Mouse (Mus musculus) neural tube, embryonic 12.5 days (tissue): ENCODE data around the gene Dnah8. TPM values are rescaled to one million over a fixed set of nuclear protein-coding genes. Genes with fewer than 3 reads are reported as not detected.

Source experiments
- ATAC-seq: fragments of 200-750 bp; cut with Nextera tagmentation; 2 replicates; pipeline ENCODE4 v1.8.0; 2017; ENCODE audit warnings: low read depth, mild to moderate bottlenecking, moderate TSS enrichment, moderate library complexity; ENCODE audit not compliant: low FRiP score
- H3K27ac ChIP-seq: fragments of 300-500 bp; sonication (generic); 2 replicates; pipeline ENCODE4 v1.5.1; 2016
- H3K27me3 ChIP-seq: fragments of 300-500 bp; sonication (generic); replicated peaks from 2 replicates; pipeline ENCODE4 v1.6.1; 2016; ENCODE audit warnings: mild to moderate bottlenecking
- H3K36me3 ChIP-seq: fragments of 300-500 bp; sonication (generic); 2 replicates; pipeline ENCODE4 v1.6.1; 2016; ENCODE audit warnings: mild to moderate bottlenecking
- H3K4me1 ChIP-seq: fragments of 300-500 bp; sonication (generic); 2 replicates; pipeline ENCODE4 v1.6.1; 2016
- H3K4me2 ChIP-seq: fragments of 300-500 bp; sonication (generic); replicated peaks from 2 replicates; pipeline ENCODE4 v1.6.1; 2016; ENCODE audit warnings: mild to moderate bottlenecking
- H3K4me3 ChIP-seq: fragments of 300-500 bp; sonication (generic); 2 replicates; pipeline ENCODE4 v1.5.1; 2016
- H3K9ac ChIP-seq: fragments of 300-500 bp; sonication (generic); 2 replicates; pipeline ENCODE4 v1.6.1; 2016; ENCODE audit warnings: mild to moderate bottlenecking
- H3K9me3 ChIP-seq: fragments of 300-500 bp; sonication (generic); 2 replicates; pipeline ENCODE4 v1.6.1; 2016; ENCODE audit warnings: mild to moderate bottlenecking
- WGBS: fragments of 180-500 bp; shearing (Covaris S2); methylation state at CpG from one replicate; pipeline ENCODE4 v1.1.7; 2016; 5-methylcytosine and 5-hydroxymethylcytosine counted together
- polyA plus RNA-seq: library from polyadenylated mRNA; unstranded; fragments of >200 nt; fragmentation: Nextera tagmentation; extraction: Ambion mirVana; gene quantifications from 2 replicates; pipeline ENCODE4 v1.2.1, GENCODE M21; 2016

Gene Dnah8
- polyA plus RNA-seq, 1 experiment from 2014 or later: 0.84 TPM

DNA sequence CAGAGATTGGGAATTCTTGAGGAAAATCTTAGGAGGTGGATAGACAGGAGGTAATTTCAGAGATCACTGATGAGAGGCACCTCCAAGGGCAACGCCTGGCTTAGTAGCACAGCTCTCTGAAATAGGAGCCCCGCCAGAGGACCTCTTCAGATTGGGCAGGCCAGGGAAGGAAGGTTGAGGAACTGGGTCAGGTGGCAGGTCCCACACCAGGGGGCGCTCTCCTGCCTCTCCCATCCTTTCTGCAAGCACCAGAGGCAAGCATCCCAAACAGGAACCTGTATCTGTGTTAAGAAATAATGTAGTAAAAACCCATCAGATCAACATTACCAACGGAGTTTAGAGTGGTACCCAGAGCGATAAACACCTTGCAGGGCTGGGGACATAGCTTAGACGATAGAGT is 113.6 kb downstream of the Dnah8 start:
- Histone ChIP-seq H3K4me1 (no peaks in the 10 kb centered on the region), H3K4me2 (no peak overlapping the region), H3K9me3 (no peaks in the 10 kb centered on the region), H3K36me3 (no peaks in the 10 kb centered on the region), H3K4me3 (no peak overlapping the region), H3K27ac (no peak overlapping the region), H3K9ac (no peak overlapping the region), H3K27me3 (no peaks in the 10 kb centered on the region)
- WGBS: 52% methylated on average over 6 of the region's 6 CpGs
- no peak for ATAC-seq

DNA sequence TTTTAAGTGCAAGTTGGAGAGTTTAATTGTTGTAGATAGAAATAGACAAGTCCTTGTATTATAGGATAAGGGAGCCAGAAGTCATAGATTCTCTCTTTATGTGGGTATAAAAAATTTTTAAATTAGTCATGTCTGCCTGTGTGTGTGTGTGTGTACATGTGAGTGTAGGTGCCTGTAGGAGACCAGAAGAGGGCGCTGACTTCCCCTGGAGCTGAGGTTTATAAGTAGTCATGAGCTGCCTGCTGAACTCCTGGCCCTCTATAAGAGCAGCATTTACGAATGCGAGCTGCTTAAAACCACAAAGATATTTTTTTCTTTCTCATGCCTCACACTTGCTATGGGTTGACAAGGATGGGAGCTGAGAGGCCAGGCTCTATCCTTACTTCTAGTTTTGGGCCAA is 115.6 kb downstream of the Dnah8 start:
- Histone ChIP-seq H3K4me2 (no peak overlapping the region), H3K27me3 (no peaks in the 10 kb centered on the region), H3K27ac (no peak overlapping the region), H3K4me1 (no peaks in the 10 kb centered on the region), H3K36me3 (no peaks in the 10 kb centered on the region), H3K9me3 (no peaks in the 10 kb centered on the region), H3K4me3 (no peak overlapping the region), H3K9ac (no peak overlapping the region)
- no peak for ATAC-seq
- WGBS: 86% methylated on average over 3 of the region's 3 CpGs

DNA sequence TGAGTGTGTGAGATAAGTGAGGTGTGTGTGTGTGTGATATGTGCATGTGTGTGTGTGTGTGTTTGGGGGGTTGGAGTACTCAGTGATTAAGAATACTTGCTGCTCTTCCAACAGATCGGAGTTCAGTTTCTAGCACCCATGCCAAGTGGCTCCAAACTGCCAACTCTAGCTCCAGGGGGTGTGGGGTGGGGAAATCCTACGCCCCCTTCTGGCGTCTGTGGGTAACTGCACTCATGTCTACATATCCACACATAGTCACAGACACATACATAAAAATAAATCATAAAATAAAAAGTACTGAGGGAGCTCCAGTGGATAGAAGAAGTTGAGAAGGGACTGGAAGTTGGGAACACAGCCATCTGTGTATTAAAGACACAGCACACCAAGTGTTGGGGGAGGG is 119.8 kb downstream of the Dnah8 start:
- Histone ChIP-seq H3K27ac (no peak overlapping the region), H3K27me3 (no peaks in the 10 kb centered on the region), H3K4me3 (no peak overlapping the region), H3K4me1 (no peaks in the 10 kb centered on the region), H3K9me3 (no peaks in the 10 kb centered on the region), H3K4me2 (no peak overlapping the region), H3K9ac (no peak overlapping the region), H3K36me3 (no peaks in the 10 kb centered on the region)
- 80% methylated on average over 3 of the region's 3 CpGs for WGBS
- no peak for ATAC-seq

DNA sequence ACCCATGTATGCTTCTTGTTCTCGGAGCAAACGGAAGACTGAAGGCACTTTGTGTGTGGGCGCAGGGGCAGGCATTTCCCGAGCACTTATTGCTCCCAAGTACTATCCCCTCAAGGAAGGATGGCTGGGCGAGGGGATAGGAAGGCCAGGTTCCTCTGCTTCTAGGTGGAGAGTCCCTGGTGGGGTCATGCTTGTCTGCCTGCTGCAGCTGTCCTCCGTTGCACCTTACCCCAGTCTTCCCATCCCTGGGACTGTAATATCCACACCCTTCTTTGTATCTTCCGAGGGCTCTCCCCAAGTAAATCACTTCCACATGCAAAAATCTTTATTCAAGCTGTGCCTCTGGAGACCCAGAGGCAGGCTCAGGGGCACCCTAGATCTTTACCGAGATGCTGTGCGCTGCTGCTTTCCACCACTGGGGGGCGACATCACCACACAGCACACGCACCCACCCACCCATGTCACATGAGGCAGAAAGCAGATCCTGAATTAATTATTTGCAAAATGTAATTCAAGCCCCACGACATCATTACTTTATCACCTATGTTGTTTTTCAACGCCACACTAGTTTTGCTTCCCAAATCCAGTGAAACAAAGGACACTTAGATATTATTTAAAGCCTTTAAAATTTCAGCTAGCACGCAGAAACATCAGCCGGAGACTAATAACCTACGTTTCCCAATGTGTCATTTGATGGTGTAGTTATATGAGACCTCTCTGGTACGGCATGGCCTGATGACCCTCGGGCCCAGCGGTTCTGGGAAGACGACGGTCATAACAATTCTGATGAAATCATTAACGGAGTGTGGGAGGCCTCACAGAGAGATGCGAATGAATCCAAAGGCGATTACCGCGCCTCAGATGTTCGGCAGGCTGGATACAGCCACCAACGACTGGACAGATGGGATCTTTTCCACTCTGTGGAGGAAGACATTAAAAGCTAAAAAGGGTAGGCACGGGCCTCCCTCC is 122.2 kb downstream of the Dnah8 start:
- Histone ChIP-seq H3K9me3 (no peaks in the 10 kb centered on the region), H3K9ac (0 out of 2 replicates have a peak overlapping the region, but pooled peaks have one; percentile 26), H3K4me3 (no peak overlapping the region), H3K27me3 (no peaks in the 10 kb centered on the region), H3K36me3 (no peaks in the 10 kb centered on the region), H3K4me2 (peak overlapping the region; percentile 36), H3K27ac (no peak overlapping the region), H3K4me1 (no peaks in the 10 kb centered on the region)
- ATAC-seq: 0 out of 2 replicates have a peak, but pooled peaks have one; percentile 56
- WGBS: 52% methylated on average over 29 of the region's 29 CpGs

DNA sequence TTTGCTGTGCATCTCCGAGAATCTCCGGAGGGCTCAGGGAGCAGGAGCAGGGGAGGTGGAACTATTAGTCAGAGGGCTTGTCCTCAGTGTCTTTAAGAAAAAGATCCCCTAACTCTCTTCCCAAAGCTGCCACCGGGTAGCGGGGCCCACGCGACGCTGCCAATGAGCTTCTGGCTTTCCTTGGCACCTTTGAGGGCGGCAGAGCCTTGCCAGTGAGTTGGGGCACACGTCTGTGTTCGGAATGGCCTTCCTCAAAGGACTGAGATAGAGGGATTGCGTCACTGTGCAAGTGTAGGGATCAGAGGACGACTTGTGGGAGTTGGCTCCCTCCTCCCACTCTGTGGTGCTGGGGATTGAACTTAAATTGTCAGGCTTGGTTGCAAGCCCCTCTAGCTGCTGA is 125.2 kb downstream of the Dnah8 start:
- no peaks in the 10 kb centered on the region for H3K9me3 ChIP-seq
- H3K4me1 ChIP-seq: no peaks in the 10 kb centered on the region
- H3K36me3 ChIP-seq: no peaks in the 10 kb centered on the region
- H3K4me3 ChIP-seq: no peak overlapping the region
- no peak overlapping the region for H3K27ac ChIP-seq
- H3K27me3 ChIP-seq: no peaks in the 10 kb centered on the region
- ATAC-seq: no peak
- H3K9ac ChIP-seq: no peak overlapping the region
- 86% methylated on average over 12 of the region's 12 CpGs for WGBS
- H3K4me2 ChIP-seq: no peak overlapping the region

DNA sequence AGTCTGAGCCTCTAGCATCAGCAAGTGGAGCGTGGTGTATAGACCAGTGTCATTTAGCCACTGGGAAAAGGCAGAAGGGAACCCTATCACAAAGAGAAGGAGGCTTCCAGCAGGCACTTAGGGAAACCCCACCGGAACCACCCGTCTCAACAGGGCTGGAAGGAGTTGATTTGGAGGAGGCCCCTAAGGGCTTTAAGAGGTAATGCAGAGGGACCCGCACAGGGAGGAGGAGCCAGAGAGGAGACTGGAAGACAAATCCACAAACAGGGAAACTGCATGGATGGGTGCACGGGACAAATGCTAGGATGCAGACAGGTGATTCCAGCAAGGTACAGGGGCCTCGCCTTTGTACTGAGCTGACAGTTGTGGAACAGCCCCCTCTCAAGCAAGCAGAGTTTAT is 126.1 kb downstream of the Dnah8 start:
- Histone ChIP-seq H3K4me2 (no peak overlapping the region), H3K4me3 (no peak overlapping the region), H3K9me3 (no peaks in the 10 kb centered on the region), H3K27me3 (no peaks in the 10 kb centered on the region), H3K36me3 (no peaks in the 10 kb centered on the region), H3K4me1 (no peaks in the 10 kb centered on the region), H3K27ac (no peak overlapping the region), H3K9ac (no peak overlapping the region)
- 58% methylated on average over 6 of the region's 6 CpGs for WGBS
- no peak for ATAC-seq

DNA sequence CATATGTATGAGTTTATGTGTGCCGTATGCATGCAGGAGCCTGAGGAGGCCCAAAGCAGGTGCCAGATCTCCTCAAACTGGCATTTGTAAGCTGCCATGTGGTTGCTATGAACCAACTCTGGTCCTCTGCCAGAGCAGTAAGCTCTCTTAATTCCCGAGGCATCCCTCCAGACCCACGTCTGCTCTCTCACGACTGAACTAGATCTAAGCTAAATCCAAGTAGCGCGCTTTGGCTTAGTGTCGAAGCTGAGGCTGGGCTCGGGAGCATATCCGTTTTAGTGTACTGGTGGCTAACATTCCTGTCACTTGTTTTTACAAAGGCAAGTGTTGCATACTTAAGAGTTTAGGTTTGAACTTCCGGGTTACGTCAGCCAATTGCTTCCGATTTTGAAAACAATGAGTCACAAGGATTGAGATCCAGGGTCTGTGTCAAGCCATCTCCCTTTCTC is 128.2 kb downstream of the Dnah8 start:
- Histone ChIP-seq H3K36me3 (no peaks in the 10 kb centered on the region), H3K4me1 (no peaks in the 10 kb centered on the region), H3K9me3 (peaks cover 4% of the 10 kb centered on the region), H3K27me3 (no peaks in the 10 kb centered on the region), H3K27ac (no peak overlapping the region), H3K4me3 (no peak overlapping the region), H3K9ac (no peak overlapping the region), H3K4me2 (no peak overlapping the region)
- WGBS: 90% methylated on average over 12 of the region's 12 CpGs
- no peak for ATAC-seq

DNA sequence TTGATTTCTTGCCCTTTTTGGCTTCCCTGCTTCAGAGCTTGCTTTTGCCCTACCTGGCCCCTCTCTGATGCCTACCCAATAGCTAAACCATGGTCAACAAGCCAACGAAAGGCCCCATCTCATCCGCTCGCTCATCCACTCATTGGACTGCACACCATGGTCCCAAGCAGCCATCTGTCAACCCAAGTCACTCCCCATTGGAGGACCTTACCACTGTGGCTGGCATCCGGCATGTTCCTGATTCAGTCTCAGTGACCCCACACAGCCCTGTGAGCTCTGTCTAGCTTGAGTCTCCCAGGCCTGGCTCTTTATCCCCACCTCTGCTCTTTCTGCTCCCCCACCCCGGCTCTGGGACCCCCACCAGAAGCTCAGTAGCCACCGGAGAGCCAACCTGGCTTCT is 129.0 kb downstream of the Dnah8 start:
- Histone ChIP-seq H3K4me1 (no peaks in the 10 kb centered on the region), H3K27ac (no peak overlapping the region)

DNA sequence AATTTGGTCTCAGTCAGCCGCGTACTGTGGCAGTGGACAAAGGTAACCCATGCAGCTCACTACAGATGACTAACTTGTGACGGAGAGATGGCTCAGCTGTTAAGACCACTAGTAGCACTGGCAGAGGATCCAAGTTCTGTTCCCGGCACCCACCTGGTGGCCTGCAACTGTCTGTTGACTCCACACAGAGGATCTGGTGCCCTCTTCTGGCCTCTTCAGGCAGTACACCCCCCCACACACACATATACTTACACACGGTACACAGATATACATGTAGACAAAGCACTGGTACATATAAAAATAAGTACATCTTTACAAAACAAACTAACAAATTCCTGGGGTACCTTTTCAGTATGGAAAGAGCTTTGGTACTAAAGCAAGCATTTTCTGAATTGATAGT is 132.6 kb downstream of the Dnah8 start:
- 95% methylated on average over 5 of the region's 5 CpGs for WGBS
- H3K27me3 ChIP-seq: no peaks in the 10 kb centered on the region
- H3K27ac ChIP-seq: no peak overlapping the region
- no peak overlapping the region for H3K9ac ChIP-seq
- no peaks in the 10 kb centered on the region for H3K4me1 ChIP-seq
- H3K4me2 ChIP-seq: no peak overlapping the region
- H3K4me3 ChIP-seq: no peak overlapping the region
- no peak for ATAC-seq
- no peaks in the 10 kb centered on the region for H3K36me3 ChIP-seq
- peaks cover 4% of the 10 kb centered on the region for H3K9me3 ChIP-seq

More for the DNA sequence above, 129.0 kb downstream of the Dnah8 start:
- Histone ChIP-seq H3K9ac (no peak overlapping the region), H3K36me3 (no peaks in the 10 kb centered on the region), H3K4me2 (no peak overlapping the region), H3K9me3 (peaks cover 4% of the 10 kb centered on the region), H3K4me3 (no peak overlapping the region), H3K27me3 (no peaks in the 10 kb centered on the region)
- WGBS: 93% methylated on average over 6 of the region's 6 CpGs
- ATAC-seq: no peak

DNA sequence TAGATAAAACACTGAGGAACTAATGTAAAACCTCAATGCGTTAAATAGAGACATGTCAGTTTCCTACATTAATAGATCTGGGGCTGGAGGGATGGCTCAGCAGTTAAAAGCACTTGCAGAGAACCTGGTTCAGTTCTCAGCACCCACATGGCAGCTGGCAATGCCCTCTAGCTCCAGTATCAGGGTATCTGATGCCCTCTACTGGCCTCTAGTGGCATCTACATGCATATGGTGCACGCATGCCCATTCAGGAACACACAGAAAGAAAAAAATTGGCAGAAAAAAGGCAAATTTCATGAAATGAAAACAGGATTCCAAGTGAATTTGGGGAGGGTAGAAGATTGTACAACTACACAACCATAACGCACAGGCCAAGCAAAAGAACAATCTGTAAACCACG is 136.2 kb downstream of the Dnah8 start:
- WGBS: 92% methylated on average over 4 of the region's 4 CpGs
- Histone ChIP-seq H3K9ac (no peak overlapping the region), H3K27me3 (no peaks in the 10 kb centered on the region), H3K4me2 (no peak overlapping the region), H3K4me1 (no peaks in the 10 kb centered on the region), H3K4me3 (no peak overlapping the region), H3K27ac (no peak overlapping the region), H3K36me3 (no peaks in the 10 kb centered on the region), H3K9me3 (peaks cover 4% of the 10 kb centered on the region)
- no peak for ATAC-seq

DNA sequence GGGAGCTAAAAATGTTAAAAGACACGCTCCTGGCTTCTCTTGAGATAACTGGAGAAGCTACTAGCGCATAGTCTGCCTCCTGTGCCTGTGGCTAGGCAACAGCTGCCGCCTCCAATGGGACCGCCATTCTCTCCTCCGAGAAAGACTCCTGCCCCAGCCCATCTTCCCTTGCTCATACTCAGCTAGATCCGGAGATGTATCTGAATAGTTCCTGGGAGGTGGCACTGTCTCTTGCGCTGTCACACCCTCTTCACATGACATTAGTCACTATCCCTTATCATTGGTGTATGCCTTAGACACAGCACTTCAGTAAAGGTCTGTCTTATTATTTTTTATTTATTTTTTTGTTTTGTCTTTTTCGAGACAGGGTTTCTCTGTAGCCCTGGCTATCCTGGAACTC is 140.1 kb downstream of the Dnah8 start:
- Histone ChIP-seq H3K27me3 (no peaks in the 10 kb centered on the region), H3K4me2 (no peak overlapping the region), H3K36me3 (no peaks in the 10 kb centered on the region), H3K9ac (no peak overlapping the region), H3K27ac (no peak overlapping the region), H3K4me1 (no peaks in the 10 kb centered on the region), H3K9me3 (no peaks in the 10 kb centered on the region), H3K4me3 (no peak overlapping the region)
- ATAC-seq: no peak
- 92% methylated on average over 8 of the region's 8 CpGs for whole genome bisulfite sequencing

DNA sequence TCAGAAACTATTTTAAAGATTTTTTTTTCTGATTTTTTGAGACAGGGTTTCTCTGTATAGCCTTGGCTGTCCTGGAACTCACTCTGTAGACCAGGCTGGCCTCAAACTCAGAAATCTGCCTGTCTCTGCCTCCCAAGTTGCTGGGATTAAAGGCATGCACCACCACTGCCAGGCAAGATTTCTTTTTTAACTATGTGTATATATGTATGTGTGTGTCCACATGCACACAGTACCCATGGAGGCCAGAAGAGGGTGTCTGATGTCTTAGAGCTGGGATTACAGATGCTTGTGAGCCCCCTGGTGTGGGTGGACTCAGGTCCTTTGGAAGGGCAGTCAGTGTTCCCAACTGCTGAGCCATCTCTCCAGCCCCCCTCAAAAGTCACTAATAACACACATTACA is 150.3 kb downstream of the Dnah8 start:
- Histone ChIP-seq H3K36me3 (no peaks in the 10 kb centered on the region), H3K4me1 (no peaks in the 10 kb centered on the region), H3K27me3 (no peaks in the 10 kb centered on the region), H3K9ac (no peak overlapping the region), H3K9me3 (no peaks in the 10 kb centered on the region), H3K27ac (no peak overlapping the region), H3K4me2 (no peak overlapping the region), H3K4me3 (no peak overlapping the region)
- no peak for ATAC-seq

DNA sequence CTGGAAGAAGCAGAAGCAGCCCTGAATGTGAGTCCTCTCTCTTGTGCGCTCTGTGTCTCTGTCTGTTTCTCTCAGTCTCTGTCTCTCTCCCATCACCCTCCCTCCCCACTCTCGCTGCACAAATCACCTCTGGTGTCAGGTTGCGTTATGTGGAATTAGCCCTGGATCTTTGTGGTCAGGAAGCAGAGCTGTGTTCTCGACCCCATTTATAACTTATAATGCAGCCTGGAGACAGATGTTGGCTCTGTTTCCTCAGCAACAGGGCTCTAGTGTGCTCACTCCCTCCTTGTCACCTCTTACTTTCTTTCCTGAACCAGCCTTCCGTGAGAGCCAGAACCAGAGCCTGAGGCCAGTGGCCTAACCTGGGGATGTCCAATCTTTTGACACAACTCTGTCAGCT is 150.9 kb downstream of the Dnah8 start:
- Histone ChIP-seq H3K9ac (no peak overlapping the region), H3K4me1 (no peaks in the 10 kb centered on the region), H3K9me3 (no peaks in the 10 kb centered on the region), H3K27me3 (no peaks in the 10 kb centered on the region), H3K4me3 (no peak overlapping the region), H3K4me2 (no peak overlapping the region), H3K27ac (no peak overlapping the region), H3K36me3 (no peaks in the 10 kb centered on the region)
- no peak for ATAC-seq
- 53% methylated on average over 5 of the region's 5 CpGs for WGBS
